Mouse (Mus musculus) kidney, embryonic 16.5 days (tissue): ENCODE data around the gene Polr1e. TPM values are rescaled to one million over a fixed set of nuclear protein-coding genes. Genes with fewer than 3 reads are reported as not detected.
"Not testable (repeated sequence)": the region's sequence is repeated elsewhere in the genome, so short reads cannot be mapped to it uniquely, and the experiment has no call there.

ENCODE experiments used
- ATAC-seq: fragments of 200-750 bp; cut with Nextera tagmentation; 2 replicates; pipeline ENCODE4 v1.8.0; 2017; ENCODE audit warnings: moderate TSS enrichment; ENCODE audit not compliant: low FRiP score, low TSS enrichment
- H3K27ac ChIP-seq: fragments of 300-500 bp; sonication (generic); 2 replicates; pipeline ENCODE4 v1.5.1; 2014; ENCODE audit warnings: low read length
- H3K27me3 ChIP-seq: fragments of 300-500 bp; sonication (generic); 2 replicates; pipeline ENCODE4 v1.6.1; 2014; ENCODE audit warnings: low read length, control low read depth, mixed read lengths; ENCODE audit not compliant: insufficient read depth
- H3K36me3 ChIP-seq: fragments of 300-500 bp; sonication (generic); 2 replicates; pipeline ENCODE4 v1.6.1; 2014; ENCODE audit warnings: low read length, control low read depth, mixed read lengths; ENCODE audit not compliant: insufficient read depth
- H3K4me1 ChIP-seq: fragments of 300-500 bp; sonication (generic); 2 replicates; pipeline ENCODE4 v1.6.1; 2014; ENCODE audit warnings: low read length, control low read depth, mixed read lengths; ENCODE audit not compliant: insufficient read depth
- H3K4me2 ChIP-seq: fragments of 300-500 bp; sonication (generic); replicated peaks from 2 replicates; pipeline ENCODE4 v1.6.1; 2014; ENCODE audit warnings: low read depth, low read length
- H3K4me3 ChIP-seq: fragments of 300-500 bp; sonication (generic); 2 replicates; pipeline ENCODE4 v1.5.1; 2014; ENCODE audit warnings: mild to moderate bottlenecking, low read length
- H3K9ac ChIP-seq: fragments of 300-500 bp; sonication (generic); replicated peaks from 2 replicates; pipeline ENCODE4 v1.6.1; 2014; ENCODE audit warnings: low read length
- H3K9me3 ChIP-seq: fragments of 300-500 bp; sonication (generic); 2 replicates; pipeline ENCODE4 v1.6.1; 2016; ENCODE audit warnings: low read length, control low read depth
- WGBS: fragments of 180-500 bp; shearing (Covaris S2); extraction: QIAGEN DNeasy Blood & Tissue Kit; methylation state at CpG from one replicate; pipeline ENCODE4 v1.1.7; 2014; 5-methylcytosine and 5-hydroxymethylcytosine counted together
- polyA plus RNA-seq: library from polyadenylated mRNA; unstranded; fragments of >200 nt; fragmentation: Nextera tagmentation; extraction: Ambion mirVana; gene quantifications from 2 replicates; pipeline ENCODE4 v1.2.1, GENCODE M21; 2015

The Polr1e gene
- polyA plus RNA-seq, 1 experiment from 2014 or later = 39.9 TPM

GRCm38 (mm10) chr4:45039546-45039945 lies 21.2 kb downstream of the Polr1e start:
- not testable (repeated sequence) for H3K27ac ChIP-seq, H3K9me3 ChIP-seq, ATAC-seq, H3K4me1 ChIP-seq, H3K4me2 ChIP-seq, H3K4me3 ChIP-seq, H3K9ac ChIP-seq, H3K27me3 ChIP-seq
- H3K36me3 ChIP-seq = peaks cover 33% of the 10 kb centered on the region
- WGBS = 81% methylated on average over 7 of the region's 7 CpGs

- no peak overlapping the region for H3K4me2 ChIP-seq
- no peaks in the 10 kb centered on the region for H3K27me3 ChIP-seq
- H3K4me3 ChIP-seq = no peak overlapping the region
- no peaks in the 10 kb centered on the region for H3K4me1 ChIP-seq
- no peaks in the 10 kb centered on the region for H3K9me3 ChIP-seq
- no peak for ATAC-seq
- H3K27ac ChIP-seq = no peak overlapping the region
- peaks cover 23% of the 10 kb centered on the region for H3K36me3 ChIP-seq
- WGBS = 76% methylated on average over 7 of the region's 7 CpGs
- no peak overlapping the region for H3K9ac ChIP-seq
Observed at GRCm38 (mm10) chr4:45040795-45041194, 22.4 kb downstream of the Polr1e start.

- Histone ChIP-seq H3K9me3 (no peaks in the 10 kb centered on the region), H3K4me3 (no peak overlapping the region), H3K27me3 (no peaks in the 10 kb centered on the region), H3K36me3 (peaks cover 11% of the 10 kb centered on the region; the same call in 1 of the 2 replicates), H3K4me2 (no peak overlapping the region), H3K27ac (no peak overlapping the region), H3K9ac (no peak overlapping the region), H3K4me1 (no peaks in the 10 kb centered on the region)
- no peak for ATAC-seq
- WGBS = 89% methylated on average over 5 of the region's 5 CpGs
Observed at GRCm38 (mm10) chr4:45046679-45047078, 28.3 kb downstream of the Polr1e start.

DNA sequence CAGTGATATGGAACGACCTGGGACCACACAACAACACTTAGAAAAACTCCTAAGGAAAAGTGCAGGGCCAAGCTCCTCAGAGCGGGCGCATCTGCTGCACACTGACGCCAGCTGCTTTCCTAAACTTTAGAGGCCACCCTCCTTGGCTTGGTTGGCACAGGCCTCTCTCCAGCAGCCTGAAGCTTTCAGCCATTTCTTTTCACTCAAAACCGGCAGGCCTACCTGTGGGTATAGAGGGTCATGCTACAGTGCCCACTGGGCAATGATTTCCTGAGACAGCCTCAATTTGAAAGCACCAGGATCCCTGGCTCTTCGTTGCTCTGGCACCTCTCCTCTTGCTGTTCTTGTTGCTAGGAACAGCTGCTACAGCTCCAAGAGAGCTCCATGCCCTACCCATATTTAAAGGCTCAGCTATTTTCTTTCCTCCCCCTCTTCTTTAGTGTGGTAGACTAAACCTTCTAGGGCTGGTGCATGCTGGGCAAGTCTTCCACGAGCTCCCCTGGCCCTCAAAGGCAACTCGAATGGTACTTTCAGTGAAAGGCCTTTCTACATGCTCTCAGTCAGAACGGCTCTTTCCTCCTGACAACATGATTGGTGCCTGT lies 29.0 kb downstream of the Polr1e start:
- no peaks in the 10 kb centered on the region for H3K4me1 ChIP-seq
- WGBS = 79% methylated on average over 9 of the region's 9 CpGs
- H3K4me2 ChIP-seq = no peak overlapping the region
- H3K9me3 ChIP-seq = no peaks in the 10 kb centered on the region
- H3K9ac ChIP-seq = no peak overlapping the region
- H3K27ac ChIP-seq = no peak overlapping the region
- peaks cover 11% of the 10 kb centered on the region; the same call in 1 of the 2 replicates for H3K36me3 ChIP-seq
- ATAC-seq = no peak
- H3K27me3 ChIP-seq = no peaks in the 10 kb centered on the region
- H3K4me3 ChIP-seq = no peak overlapping the region

GRCm38 (mm10) chr4:45047956-45048355 lies 29.6 kb downstream of the Polr1e start:
- H3K27me3 ChIP-seq = no peaks in the 10 kb centered on the region

DNA sequence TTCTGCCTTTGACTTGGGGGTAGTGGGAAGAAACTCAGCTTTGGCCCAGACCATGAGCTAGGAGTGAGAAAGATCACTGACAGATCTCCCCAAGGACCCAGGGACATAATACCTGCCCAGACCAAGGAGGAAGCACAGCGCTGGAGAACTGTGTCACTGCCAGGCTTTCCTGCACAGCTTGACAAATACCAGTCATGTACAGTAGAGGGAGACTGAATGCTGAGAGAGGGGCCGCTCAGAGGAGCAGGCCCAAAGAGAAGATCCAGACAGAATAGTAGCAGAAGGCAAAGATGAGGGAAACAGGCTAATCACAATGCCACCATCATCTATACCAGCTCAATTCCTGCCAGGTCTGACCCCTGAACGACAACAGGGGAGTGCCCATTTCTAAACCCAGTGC lies 36.5 kb downstream of the Polr1e start:
- no peak overlapping the region for H3K9ac ChIP-seq
- no peak overlapping the region for H3K4me2 ChIP-seq

More at GRCm38 (mm10) chr4:45047956-45048355, 29.6 kb downstream of the Polr1e start:
- no peak overlapping the region for H3K4me3 ChIP-seq
- H3K4me2 ChIP-seq = no peak overlapping the region
- ATAC-seq = no peak
- H3K27ac ChIP-seq = no peak overlapping the region
- H3K9ac ChIP-seq = no peak overlapping the region
- no peaks in the 10 kb centered on the region for H3K9me3 ChIP-seq
- peaks cover 11% of the 10 kb centered on the region; the same call in 1 of the 2 replicates for H3K36me3 ChIP-seq
- no peaks in the 10 kb centered on the region for H3K4me1 ChIP-seq
- 78% methylated on average over 9 of the region's 9 CpGs for WGBS

DNA sequence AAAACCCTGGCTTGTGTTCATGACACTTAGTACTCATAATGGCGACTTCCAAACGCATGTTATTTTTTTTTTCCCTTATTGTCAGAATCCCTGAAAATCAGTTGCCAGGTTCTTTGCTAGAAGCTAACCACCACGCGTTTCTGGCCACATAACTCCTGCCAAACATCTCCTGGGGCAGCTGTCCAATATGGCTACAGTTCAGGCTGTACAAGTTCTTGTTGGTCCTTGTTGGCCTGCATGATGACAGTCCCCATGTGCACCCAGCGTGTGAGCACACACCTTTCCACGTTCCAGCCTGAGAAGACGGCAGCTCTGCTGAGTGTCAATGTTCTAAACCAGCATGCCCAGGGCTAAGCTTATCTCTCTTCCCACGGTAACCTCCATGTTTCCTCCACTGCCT lies 37.1 kb downstream of the Polr1e start:
- H3K4me2 ChIP-seq = no peak overlapping the region
- no peak overlapping the region for H3K4me3 ChIP-seq
- H3K27me3 ChIP-seq = no peaks in the 10 kb centered on the region
- H3K9me3 ChIP-seq = no peaks in the 10 kb centered on the region
- H3K36me3 ChIP-seq = peaks cover 19% of the 10 kb centered on the region; the same call in 1 of the 2 replicates
- no peak overlapping the region for H3K9ac ChIP-seq
- no peaks in the 10 kb centered on the region for H3K4me1 ChIP-seq
- WGBS = 85% methylated on average over 8 of the region's 8 CpGs
- no peak for ATAC-seq
- no peak overlapping the region for H3K27ac ChIP-seq

More for the DNA sequence above, 36.5 kb downstream of the Polr1e start:
- Histone ChIP-seq H3K36me3 (peaks cover 18% of the 10 kb centered on the region; the same call in 1 of the 2 replicates), H3K27ac (no peak overlapping the region), H3K4me1 (no peaks in the 10 kb centered on the region), H3K9me3 (no peaks in the 10 kb centered on the region), H3K27me3 (no peaks in the 10 kb centered on the region), H3K4me3 (no peak overlapping the region)
- WGBS = 44% methylated on average over 3 of the region's 3 CpGs
- ATAC-seq = no peak

DNA sequence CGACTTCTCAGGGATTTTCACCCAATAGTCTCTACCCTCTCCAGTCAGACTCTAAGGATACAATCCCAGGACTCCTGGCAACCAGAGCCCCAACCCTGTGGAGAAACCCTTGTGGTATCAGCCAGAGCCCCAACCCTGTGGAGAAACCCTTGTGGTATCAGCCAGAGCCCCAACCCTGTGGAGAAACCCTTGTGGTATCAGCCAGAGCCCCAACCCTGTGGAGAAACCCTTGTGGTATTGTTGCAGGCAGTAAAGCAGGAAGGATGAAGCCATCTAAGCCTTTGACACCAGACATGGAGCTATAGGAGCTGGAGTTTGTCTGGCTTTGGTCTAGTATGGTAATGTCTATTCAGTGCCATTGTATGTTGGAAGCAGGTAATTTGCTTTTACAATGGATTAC lies 45.5 kb downstream of the Polr1e start:
- H3K9ac ChIP-seq, H3K9me3 ChIP-seq, ATAC-seq, H3K4me1 ChIP-seq, H3K4me2 ChIP-seq, H3K27me3 ChIP-seq, H3K4me3 ChIP-seq, H3K27ac ChIP-seq: not testable (repeated sequence)
- peaks cover 21% of the 10 kb centered on the region; the same call in 1 of the 2 replicates for H3K36me3 ChIP-seq
- 83% methylated on average over 1 of the region's 1 CpGs for WGBS

- no peak overlapping the region for H3K4me3 ChIP-seq
- WGBS = 66% methylated on average over 2 of the region's 2 CpGs
- peaks cover 21% of the 10 kb centered on the region; the same call in 1 of the 2 replicates for H3K36me3 ChIP-seq
- H3K4me1 ChIP-seq = no peaks in the 10 kb centered on the region
- no peak overlapping the region for H3K4me2 ChIP-seq
- H3K9me3 ChIP-seq = no peaks in the 10 kb centered on the region
- no peaks in the 10 kb centered on the region for H3K27me3 ChIP-seq
- no peak overlapping the region for H3K9ac ChIP-seq
- no peak overlapping the region for H3K27ac ChIP-seq
- no peak for ATAC-seq
Observed at GRCm38 (mm10) chr4:45064577-45064976, 46.2 kb downstream of the Polr1e start.

GRCm38 (mm10) chr4:45066036-45066730 lies 47.8 kb downstream of the Polr1e start:
- Histone ChIP-seq H3K36me3 (peaks cover 11% of the 10 kb centered on the region; the same call in 1 of the 2 replicates), H3K27ac (no peak overlapping the region), H3K27me3 (no peaks in the 10 kb centered on the region), H3K4me3 (no peak overlapping the region), H3K4me2 (no peak overlapping the region), H3K9ac (no peak overlapping the region), H3K9me3 (no peaks in the 10 kb centered on the region), H3K4me1 (no peaks in the 10 kb centered on the region)
- ATAC-seq = no peak
- WGBS = 20% methylated on average over 2 of the region's 2 CpGs
